Mouse (Mus musculus): ENCODE results near the gene Ddx4.

Gene Ddx4

DNA sequence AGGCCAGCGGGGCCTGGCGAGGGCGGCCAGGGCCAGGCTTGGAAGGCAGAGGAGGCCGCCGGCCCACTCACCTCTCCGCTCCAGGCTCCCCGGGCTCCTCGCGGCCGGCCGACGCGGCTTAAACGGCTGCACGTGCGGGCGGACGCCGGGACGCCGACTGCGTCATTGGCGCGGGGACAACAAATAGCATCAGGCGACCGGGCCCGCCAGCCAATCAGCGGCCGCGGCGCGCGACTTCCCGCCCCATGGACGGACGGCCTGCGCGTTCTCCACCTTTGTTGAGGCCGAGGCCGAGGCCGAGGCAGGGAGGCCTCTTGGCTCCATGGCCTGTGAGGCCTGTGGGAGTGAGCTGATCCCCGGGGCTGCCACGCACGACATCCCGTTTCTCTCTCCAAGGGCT, at the start of gene Ddx4:
TSS of gene Ddx4 (minus strand) at position 271 of the 400 bp plus-strand sequence.
- no peak for DNase-seq (ENCODE audit: low spot score in 2 of 2)

DNA sequence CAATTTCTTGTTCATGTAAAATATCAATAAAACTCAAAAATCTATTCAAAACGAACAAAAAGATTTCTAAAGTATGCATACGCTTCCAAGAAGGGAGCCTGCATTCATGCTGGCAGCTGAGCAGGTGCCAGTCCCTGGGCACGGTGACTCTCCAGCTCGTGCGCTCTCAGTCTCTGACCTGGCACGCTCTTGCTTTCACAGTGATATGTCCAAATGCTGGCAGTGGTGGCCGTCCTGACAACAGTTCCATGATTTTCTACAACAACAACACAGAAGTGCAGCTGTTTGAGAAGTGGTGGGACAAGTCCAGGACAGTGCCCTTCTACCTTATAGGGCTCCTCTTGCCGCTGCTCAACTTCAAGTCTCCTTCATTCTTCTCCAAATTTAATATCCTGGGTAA, 49.0 kb upstream of the Ddx4 start:
- no peak for DNase-seq (ENCODE audit: low spot score in 2 of 2)

DNA sequence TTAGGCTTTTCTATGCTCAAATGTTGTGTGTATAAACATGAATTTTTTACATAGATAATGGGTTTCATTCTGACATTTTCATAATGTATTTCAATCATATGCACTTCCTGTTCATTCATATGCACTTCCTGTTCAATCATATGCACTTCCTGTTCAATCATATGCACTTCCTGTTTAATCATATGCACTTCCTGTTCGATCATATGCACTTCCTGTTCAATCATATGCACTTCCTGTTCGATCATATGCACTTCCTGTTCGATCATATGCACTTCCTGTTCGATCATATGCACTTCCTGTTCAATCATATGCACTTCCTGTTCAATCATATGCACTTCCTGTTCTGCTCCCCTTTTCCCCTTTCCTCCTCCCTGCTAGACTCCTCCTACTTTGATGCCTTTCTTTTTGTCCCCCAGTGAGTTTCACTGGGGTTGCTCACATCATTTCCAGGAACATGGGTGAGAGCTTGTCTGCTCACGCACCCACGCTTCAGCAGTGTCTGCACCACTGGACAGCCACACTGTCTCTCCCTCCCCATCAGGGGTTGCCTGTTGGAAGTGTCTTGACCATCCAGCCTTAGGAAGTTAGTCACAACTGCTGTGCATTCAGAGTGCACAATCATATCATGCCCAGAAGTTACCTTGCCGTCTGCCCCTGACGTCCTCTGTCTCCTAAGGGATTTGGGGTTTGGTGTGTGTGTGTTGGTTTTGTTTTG, 43.4 kb upstream of the Ddx4 start:
- no peak for DNase-seq (ENCODE audit: low spot score in 2 of 2)

DNA sequence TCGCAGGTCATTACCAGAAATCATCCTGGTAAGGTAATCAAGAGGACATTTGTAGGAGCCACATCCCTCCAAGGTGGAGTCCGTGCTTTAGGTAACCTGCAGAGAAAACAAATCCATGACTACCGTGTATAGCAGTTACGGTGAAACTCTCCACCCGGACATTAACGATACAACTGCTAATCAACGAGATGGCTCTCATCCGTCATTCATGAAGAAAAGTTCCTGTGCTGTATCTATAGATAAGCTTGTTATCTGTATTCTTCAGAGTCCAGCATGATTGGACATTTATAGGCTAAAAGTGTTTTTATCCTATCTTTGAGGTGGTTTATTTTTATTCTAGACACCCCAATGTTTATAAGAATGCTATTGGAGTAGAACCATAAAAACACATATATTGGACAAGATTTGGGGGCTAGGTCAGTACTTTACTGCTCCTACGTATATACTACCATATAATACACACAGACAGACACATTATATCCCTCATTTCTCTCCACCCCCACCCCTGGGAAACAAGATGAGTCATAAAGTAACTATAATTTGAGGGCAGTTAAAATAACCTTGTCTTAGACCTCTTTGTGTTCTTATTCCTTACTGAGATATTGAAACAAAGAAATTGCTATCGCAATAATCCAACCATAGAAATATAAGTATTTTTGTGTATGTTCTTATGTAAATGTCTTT, 40.7 kb upstream of the Ddx4 start:
- no peak for DNase-seq (ENCODE audit: low spot score in 2 of 2)

DNA sequence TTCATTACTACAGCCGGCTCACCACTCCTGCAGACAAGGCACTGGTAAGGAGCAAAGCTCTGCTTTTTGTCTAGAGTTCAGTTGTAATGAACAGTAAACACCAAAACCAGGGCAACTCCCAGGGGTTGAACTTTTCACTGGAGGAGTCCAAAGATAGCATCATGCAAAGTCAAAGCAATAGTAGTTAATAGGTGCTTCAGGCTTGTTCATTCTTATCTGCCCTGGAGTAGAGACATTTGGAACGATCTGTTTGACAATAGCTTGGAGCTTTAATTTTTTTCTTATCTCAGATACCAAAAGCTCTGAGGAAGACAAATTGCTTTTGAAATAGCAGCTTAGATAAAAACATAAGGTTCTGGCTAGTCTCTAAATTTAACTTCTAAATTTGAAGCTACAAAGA, 33.9 kb upstream of the Ddx4 start:
- no peak for DNase-seq (ENCODE audit: low spot score in 2 of 2)

DNA sequence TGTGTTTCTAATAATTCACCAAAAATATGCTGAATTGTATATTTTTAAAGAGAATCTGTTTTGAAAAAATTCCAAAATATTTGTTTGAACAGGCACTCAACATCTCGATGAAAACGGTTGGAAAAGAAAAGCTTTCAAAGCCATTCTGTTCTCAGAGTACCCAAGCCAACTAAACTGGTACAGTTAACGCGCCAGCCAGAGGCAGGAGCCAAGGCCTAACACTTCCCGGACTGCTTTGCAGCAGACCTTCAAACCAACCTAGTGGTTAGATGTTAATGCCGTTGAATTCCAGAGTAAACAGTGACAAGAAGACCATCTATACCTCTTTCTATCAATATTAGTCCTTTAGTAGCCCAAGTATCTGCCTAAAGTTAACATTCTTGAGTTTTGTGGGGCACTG, 31.7 kb upstream of the Ddx4 start:
- DNase-seq (ENCODE audit: low spot score in 2 of 2): no peak

DNA sequence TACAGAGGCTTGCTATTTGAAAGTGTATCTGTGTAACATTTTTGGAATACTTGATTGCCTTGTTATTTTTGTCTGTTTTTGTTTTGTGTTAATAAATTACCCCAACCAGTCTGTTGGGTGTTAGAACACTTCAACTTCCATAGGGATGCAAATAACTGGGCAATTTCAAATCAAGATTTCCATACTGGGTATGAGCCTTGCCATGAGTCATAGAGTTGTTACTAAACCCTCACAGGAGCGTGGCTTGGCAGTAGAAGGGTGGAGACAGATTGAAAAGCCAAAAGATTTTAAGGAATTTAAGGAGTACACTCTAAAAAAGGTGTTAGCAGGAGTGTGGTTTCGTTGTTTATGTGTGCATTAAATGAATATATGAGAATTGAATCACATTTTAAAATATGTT, 31.0 kb upstream of the Ddx4 start:
- no peak for DNase-seq (ENCODE audit: low spot score in 2 of 2)

DNA sequence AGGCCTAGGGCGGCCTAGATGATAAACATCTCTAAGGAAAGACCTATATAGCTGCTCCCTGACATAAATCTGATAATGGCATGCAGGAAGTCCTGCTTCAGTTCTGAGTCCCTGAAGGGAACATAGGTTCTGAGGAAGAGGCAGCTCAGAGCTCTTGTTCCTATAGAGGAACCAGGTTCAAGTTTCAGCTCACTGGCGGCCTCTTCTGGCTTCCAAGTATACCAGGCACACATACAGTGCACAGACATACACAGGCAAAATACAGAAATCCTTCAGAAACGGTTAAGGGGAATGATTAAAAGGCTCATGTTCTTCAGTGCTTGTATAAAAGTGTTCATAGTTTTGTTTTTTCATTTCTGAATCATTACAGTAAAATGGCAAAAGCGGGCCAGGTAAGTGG, 25.9 kb upstream of the Ddx4 start:
- DNase-seq (ENCODE audit: low spot score in 2 of 2): no peak

DNA sequence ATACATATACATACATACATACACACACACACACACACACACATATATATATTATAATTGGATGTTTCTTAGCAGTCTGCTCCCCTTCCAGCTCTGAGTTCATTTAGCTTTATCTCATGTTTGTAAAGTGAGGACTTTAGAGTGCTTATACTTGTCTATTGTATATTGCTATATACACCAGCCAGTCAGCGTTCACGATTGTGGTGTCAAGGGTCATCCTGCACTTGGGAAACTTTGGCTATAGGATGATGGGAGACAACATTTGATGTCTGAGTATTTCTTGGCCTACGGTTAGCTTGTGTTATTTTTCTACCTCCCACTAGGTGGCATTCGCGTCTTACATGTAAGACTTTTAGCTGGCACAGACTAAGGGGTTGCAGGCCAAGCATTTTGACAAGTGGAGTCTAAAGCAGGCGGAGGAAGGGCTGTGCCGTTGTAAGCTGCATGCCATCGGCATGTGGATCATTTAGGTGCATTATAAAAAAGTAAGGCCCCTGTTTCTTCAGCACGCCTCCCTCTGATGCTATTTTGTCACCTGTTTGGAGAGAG, 21.7 kb upstream of the Ddx4 start:
- DNase-seq (ENCODE audit: low spot score in 2 of 2): peak; percentile 49 to 54

DNA sequence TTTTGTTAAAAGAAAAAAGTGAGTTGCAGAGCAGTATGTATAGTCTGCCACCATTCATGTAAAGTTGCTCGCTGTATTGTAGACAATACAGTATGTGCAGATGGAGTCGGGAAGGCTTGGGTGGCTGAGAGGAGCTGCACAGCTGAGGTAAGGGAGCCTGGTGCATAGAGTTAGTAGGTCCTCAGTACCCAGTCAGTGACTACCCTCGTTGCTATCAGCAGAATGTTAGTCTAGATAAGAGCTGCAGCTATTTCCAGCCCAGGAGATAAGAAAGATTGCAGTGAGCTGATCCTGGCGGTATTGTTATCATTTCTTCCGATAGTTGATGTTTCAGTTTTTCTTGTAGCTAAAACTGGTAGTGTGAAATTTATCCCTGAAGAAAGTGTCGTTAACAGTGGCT, 20.5 kb upstream of the Ddx4 start:
- no peak for DNase-seq (ENCODE audit: low spot score in 2 of 2)

DNA sequence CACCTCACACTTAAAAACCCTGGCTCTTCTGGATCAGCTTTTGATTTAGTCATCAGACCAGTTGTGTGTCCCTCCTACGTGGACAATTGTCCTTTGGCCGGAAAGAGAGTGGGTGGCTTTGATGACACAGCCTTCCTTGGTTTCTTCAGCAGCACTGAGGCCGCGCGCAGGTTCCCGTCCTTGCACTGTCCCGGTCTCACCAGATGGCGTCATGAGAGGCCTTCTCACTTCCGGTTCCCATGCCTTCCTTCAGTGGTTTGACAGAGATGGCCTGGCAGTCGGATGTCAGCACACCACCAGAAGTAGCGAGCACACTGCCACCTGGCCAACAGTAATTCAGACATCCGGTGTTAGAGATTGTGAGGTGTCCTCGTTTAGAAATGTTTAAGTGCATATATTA, 19.4 kb upstream of the Ddx4 start:
- DNase-seq (ENCODE audit: low spot score in 2 of 2): no peak

DNA sequence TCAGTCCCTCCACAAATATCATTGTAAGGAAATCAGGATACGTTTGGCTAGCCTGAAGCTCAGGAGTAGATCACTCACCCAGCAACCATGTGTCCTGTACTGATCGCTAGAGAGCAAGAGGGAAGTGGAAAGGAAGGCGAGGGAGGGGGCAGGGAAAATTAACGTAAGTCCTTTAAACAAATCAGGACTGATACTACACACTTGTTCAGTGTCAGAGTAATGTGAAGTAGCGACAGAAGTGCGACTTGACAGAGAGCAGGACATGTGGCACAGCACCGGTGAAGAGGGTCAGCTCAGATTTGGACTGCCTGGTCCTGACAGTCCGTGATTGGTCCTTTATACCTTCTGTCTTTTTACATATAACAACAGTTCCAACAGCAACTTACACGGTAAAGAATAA, 14.9 kb upstream of the Ddx4 start:
- no peak for DNase-seq (ENCODE audit: low spot score in 2 of 2)

DNA sequence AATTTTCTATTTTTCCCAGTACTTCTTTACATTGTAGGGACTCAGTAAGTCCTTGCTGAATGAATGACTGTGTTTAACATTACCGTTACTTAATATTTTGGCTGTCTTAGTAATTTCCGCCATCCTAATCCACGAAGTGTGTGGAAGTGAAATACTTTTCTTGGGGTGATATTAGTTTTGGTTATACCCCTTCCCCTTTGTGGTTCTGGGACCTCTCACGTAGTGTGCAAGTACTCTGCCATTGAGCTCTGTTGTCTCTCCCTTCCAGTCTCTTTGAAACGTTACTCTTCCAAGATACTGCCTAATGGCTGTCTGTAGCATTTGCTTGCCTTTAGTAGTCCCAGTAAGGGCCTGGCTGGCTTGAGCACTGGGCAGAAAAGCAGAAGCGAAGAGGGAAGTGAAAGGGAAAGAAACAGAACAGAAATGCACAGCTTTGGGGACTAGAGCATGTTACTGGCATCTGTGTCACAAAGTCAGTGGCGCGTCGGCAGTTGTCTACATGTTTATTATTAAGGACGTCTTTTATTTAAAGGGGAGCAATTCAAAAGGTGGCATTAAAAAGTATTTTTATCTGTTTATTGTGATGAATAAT, 14.3 kb upstream of the Ddx4 start:
- no peak for DNase-seq (ENCODE audit: low spot score in 2 of 2)

DNA sequence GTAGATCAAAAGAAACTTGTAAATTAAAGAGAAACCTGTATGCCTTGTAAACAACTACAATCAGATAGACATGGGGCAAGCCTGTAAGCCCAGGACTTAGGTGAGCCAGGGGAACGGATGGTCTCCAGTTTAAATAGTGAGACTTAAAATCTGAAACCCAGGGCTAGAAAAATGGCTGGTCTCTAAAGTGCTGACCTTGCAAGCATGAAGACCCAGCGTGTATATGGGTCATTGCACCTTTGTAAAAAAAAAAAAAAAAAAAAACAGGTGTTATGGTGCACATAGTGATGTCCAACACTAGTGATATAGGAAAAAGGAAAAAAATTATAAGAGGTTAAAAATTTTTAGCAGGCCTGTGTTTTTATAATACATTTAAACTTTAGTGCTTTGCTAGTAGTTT, 9.4 kb upstream of the Ddx4 start:
- no peak for DNase-seq (ENCODE audit: low spot score in 2 of 2)

DNA sequence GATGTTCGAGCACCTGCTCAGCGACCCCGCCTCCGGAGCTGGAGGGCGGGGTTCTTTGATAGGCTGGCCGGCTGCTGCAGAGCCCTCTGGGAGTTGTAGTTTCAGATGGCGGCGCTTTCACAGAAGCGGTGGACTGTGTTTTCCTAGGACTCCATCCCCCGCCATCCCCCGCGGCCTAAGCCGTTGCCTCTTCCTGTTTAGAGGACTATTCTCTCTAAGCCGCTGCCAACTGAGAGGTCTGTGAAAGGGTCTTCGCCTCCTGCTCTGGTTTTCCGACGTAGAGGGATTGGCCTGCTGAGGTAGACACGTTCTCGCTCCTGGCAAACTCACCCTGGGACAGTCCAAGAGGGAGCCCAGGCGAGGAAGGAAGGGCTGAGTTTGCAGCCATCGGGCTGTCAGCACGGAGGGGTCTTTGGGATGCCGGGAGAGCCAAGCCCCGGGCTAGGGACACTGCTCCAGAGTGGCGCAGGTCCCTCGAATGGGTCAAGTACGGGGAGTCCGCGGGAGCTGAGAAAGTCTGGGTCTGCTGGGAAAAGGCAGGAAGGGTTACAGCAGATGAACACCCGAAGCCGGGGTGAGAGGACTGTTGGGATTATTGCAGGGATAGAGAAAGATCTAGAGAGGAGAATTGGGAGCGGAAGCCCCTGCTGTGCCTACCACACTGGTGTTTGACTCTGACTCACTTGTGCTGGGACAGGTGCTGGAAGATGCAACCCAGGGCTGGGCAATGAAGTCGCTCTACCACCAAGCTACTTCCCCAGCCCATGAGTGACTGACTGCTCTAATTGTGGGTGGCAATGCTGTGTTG, 8.5 kb upstream of the Ddx4 start, which contains the start of gene Slc38a9:
TSS of gene Slc38a9 (plus strand) at position 178 of the 808 bp plus-strand sequence.
- peak; percentile 91 to 96 for DNase-seq (ENCODE audit: low spot score in 2 of 2)

DNA sequence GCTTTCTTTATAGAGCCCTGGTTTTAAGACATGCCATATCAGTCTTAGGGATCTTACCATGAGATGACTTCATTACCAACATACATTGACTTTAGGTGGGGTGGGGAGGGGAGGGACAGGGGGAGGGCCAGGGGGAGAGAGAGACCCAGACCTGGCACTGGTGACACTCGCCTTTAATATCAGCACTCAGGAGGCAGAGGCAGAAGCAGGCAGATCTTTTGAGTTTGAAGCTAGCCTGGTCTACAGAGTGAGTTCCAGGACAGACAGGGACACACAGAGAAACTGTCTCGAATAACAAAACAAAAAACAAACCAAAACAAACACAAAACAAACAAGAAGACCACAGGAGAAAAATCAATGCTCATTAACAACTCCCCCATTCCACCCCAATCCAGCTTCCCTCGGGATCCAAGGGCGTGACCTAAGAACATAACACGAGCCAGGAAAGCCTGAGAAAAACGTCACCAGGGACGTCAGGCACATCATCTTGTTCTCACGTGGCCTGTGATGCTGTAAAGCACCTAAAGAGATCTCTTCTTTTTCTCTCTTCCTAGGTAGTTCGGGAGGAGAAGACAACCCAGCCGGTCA, 7.8 kb upstream of the Ddx4 start:
- no peak for DNase-seq (ENCODE audit: low spot score in 2 of 2)

DNA sequence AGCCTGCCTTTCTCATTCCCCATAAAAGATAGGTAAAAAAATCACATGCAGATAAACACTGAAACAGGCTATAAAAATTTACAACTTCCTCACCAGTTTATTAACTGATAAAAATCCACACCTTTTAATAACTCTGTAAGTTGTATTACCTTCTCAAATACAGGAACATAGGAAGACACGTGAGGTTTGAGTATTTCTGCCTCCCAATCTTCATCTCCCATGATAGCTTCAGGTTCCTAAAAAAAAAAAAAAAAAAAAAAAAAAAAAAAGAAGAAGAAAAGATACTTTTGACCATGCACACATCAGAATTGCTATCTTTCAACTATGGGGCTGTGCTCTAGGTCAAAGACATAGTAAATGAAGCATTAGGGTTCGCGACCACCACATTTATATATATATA, 1.1 kb downstream of the Ddx4 start:
- DNase-seq (ENCODE audit: low spot score in 2 of 2): no peak

DNA sequence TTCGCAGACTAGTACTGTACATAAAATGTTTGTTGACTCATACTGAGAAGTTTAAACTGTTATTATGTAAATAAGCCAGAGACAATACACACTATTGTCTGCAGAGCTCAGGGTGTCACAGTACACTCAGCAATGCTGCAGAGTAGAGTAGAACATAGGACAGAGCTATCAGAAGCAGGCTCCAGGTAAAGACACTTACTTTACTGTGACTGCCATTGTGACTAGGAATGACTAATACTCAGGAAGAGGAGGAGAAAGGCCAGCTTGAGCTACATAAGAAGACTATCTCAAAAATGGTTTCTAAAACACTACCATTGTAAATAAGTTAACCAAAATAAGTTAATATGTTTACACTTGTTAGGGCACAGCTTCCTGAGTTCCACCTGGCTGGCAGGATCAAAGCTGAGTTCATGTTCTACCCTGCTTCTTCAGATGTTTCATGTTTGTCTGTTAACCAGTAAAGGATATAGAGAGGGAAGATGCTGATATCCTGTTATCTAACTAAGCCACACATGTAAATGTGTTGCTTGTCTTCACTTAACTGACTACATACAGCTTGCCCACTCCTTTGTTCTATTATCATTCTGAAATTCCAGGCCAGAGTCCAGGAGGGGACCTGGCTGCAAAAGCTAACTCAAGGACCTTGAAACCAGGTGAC, 6.6 kb downstream of the Ddx4 start:
- DNase-seq (ENCODE audit: low spot score in 2 of 2): no peak

DNA sequence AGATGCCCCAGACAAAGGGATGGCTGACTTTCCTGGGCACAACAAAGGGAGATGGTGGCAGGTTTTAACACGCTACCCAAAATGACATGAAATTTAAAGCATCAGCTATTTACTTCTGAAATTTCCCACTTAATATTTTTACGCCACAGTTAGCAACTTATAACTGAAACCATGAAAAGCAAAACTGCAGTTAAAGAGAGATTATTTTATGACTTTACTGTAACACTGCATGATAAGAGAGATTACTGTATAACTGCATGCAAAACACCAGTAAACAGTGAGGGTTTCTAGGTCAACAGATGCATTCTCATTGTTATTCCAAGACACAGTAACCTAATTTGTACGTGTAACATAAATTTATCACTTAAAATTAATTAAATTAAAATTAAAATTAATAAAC, 7.3 kb downstream of the Ddx4 start:
- no peak for DNase-seq (ENCODE audit: low spot score in 2 of 2)

DNA sequence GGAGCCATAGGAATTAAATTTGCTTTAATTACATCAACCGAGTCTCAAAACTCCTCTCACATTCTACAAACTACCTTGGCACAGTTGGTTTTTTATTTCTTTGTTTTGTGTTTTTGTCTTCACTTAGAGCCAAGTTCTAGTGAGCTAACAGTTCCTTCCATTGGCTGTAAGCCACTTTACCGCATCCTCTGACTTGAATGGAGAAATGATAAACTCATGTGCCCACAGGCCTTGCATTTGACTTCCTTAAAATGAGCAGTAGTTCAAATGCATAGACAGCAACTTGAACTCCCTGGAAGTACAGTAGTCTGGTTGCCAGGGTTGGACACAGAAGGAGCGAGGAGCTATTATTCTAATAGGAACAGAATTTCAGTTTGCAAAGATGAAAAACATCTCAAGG, 9.4 kb downstream of the Ddx4 start:
- no peak for DNase-seq (ENCODE audit: low spot score in 2 of 2)

DNA sequence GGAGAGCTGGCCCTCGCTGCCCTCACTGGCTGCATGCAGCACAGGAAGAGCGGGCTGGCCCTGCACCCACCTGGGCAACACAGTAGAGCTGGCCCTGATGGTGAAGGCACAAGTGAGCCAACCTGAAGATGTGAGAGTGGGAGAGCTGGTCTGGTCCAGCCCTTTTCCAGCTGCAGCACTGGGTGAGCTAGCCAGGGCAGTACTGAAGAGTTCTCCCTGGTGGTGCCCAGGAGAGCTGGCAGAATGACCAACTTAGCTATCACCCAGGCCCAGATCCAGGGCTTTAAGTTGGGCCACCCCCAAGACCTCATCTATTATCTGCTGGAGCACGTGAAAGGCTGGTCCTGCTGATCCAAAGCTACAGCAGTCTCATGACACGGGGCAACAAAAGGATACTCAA, 13.2 kb downstream of the Ddx4 start:
- no peak for DNase-seq (ENCODE audit: low spot score in 2 of 2)
